Mouse (Mus musculus): ENCODE data around the gene Slc22a15.
A peak's percentile ranks its signal among the peaks of the same experiment; 100 is the strongest.

The Slc22a15 gene

DNA sequence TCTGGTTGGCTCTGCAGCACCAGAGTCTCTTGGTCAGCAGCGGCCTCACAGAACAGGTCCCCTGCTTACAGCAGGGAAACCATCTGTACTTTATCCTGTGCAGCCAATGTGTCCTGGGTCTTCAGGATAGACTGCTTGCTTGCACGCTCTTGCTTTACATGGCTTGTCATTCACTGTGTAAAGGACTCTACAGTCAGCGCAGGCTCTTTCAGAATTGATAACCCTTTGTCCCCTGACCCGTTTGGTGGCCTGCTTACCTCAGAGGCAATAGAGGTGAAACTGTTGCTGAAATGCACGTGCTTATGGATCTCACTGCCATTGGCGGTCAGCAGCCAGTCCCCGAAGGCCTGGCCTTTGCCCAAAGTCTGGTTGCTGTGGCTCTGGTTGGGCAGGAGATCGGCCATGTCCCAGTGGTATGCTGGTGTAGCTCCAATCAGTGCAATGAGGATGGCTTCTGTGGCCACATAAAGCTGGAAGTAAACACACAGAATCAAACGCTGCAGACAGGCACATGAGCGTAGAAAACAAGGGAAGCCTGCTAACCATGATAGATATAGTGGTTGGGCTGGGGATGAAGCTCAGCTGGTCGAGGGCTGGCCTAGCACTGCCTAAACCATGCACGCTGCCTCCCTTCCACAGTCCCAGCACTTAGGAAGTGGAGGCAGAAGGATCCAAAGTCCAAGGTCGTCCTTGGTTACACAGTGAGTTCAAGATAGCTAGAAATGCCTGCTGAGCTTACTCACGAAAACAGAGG is 9.0 kb downstream of the Slc22a15 start:
- no peak for DNase-seq

DNA sequence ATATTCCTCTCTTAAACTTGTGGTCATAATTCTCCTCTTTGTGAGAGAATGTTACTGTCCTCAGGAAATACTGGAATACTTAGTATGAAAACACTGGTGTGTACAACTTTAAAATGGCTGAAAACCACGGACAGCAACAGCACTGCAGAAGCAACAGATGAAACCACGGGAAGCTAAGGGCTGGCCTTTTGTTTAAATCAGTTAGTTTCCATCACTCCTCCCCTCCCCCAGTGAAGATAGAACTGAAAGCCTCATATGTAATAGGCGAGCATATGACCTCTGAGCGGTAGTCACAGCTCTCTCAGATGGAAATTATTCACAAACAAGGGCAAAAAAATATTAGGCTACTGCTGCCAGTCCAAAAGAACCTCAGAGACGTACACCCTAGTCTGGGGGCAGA is 10.0 kb downstream of the Slc22a15 start:
- no peak for DNase-seq

DNA sequence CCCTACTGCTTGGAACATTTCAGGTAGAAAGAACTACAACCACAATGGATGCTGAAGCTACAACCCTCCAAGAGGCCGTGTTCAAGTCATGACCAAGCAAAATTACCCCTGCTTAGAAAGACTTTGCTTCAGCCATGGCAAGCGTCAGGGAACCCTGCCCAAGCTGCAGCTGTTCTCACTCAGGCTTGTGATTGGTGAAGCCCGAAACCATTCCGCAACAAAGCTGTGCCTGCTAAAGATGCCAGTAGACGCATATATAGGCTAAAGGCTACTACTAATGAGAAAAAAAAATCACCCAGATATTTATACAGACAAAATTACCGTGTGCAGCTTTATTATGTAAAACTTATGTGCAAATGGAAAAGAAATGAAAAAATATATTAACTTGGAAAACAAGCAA is 12.2 kb downstream of the Slc22a15 start:
- DNase-seq: no peak

DNA sequence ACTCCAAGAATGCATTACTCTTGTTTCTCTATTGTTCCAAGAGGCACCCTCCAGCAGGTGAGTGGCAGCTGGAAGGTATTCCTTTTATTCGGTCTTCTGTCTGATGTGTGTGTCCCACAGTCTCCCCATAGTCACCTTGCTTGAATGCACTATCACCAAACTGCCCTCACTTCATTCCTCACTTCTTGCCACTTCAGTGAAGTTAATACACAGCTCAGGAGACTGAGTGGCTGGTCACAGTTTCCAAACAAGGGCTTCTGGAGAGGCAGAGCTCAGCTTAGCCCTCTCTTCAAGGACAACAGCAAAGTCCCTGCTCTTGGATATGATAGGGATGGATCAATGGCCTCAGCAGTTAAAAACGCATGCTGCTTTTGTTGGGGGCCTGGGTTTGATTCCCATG is 17.2 kb downstream of the Slc22a15 start:
- no peak for DNase-seq

DNA sequence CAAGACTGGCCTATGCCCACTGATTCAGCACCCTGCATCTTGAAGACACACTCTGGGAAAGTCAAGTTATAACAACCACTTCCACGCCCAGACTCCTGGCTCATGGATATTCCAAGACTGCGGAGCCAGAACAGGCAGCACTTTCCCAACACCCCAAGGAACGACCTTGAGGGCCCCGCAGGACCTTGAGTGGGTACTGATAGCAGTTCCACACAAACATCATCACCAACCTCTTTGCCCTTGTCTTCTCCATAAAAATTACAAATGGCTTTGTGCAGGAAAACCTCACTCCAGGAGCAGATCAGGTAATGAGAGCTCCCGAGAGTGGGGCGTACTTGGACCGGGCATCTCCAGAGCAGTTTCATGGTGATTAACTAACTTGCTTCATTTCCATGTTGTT is 19.5 kb downstream of the Slc22a15 start:
- DNase-seq: no peak

DNA sequence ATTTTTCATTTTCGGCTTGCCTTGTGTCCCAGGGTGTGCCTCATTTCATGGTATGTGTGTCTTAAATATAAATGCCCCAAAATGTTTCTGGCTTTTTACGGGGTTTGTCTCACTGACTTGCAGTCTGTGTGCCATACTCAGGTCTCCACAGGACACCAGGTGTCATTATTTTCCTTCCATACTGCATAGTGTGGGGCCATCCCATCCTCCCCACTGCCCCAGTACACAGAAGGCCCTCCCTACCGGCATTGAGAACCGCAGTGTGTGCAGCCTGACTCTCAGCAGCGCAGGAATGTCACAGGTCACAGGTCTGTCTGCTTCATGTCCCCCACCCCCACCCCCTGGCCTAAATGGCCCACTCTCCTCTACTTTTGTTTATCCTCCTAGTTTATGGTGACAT is 21.2 kb downstream of the Slc22a15 start:
- DNase-seq: no peak

DNA sequence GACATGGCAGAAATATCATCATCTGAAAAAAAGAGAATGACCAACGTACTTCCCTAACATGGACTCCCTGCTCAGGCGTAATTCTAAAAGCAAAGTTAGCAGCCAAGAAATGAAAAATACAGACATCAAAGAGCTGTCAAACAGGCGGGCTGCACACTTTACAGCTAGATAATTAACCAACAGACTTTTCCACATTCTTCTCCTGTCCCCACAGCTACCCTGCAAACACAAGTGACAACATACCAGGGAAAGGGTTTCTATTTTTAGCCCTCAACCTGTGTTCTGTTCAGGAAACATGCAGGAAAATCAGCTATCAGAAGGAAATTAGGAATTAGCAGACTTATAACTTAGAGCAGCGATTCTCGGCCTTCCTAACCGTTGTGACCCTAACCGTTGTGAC is 21.9 kb downstream of the Slc22a15 start:
- DNase-seq: no peak

DNA sequence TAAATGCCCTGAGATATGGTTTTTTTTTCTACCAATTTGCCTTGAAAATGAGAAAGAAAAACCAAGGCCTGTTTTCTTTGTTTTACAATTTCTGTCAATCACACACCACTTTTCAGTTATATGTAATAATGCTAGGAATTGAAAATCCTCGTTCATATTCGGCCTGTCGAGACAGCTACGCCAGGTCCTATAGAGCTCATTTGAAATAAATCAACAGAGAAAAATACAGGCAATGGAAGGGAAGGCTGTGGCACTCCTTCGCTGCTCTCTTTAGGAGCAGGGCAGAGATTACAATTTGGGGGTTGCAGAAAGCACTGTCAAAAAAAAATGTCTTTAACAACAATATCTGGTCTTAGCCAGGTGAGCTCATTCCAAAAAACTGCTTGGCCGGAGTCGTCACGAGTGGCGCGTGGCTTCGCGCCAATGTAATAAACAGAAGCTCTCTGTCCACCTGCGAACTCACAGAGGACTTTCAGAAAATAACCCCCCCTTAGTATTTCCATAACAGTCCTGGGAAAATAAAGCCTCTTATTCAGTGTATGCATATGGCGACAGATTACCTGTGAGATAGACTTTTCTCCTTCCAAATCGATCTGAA is 26.8 kb downstream of the Slc22a15 start:
- DNase-seq: no peak

DNA sequence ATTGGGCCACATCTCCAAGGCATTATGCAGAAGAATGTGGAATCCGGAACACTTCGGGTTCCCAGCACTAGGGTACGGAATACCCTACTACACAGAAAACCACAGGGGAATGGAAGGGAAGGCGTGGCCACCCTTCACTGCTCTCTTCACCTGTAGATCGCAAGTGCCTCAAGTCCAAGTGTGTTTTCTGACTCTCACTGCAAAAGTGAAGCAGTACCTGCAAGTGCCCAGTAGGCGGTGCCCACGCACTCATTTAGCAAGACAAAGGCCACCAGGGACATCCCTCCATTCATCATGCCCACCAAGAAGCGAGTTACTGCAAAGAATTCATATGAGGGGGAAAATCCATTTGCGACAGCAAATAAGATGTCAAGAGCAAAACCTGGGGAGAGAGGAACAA is 27.4 kb downstream of the Slc22a15 start:
- peak; percentile 27 to 49 for DNase-seq

DNA sequence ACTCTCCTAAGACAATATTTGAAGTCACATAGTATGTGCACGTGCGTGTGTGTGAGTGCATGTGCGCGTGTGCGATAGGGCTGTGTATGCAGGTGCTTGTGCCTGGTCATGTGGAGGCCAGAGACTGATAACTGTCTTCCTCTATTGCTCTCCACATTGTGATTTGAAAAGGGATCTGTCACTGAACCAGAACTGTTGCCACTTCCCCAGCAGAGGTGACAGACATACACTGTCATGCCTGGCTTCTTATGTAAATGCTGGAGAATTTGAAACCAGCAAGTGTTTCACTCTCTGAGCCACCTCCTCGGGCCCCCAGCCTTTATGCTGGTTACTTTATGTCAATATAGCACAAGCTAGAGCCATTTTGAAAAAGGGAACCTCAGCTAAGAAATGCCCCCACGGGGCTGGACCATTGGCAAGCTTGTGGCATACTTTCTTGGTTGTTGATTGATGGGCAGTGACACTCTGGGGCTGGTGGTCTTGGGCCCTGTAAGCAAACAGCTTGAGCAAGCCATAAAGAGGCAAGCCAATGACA is 28.8 kb downstream of the Slc22a15 start:
- no peak for DNase-seq

DNA sequence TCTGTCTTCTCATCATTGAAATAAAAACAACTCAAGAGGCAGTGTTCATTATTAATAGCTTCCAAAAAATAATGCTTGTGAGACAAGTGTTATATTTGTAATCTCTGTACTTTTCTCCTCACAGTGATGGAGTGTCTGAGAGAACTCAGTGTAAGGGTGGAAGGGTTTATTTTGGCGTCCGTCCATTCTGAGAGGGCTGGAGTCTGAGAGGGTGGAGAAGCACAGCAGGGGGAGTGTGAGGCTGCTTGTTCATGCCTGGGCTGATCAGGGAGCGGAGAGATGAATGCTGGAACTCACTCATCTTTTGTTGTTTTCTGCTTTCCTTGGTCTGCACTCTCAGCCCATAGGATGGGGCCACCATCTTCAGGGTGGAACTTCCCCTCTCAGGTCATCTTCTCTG is 38.7 kb downstream of the Slc22a15 start:
- DNase-seq: no peak

DNA sequence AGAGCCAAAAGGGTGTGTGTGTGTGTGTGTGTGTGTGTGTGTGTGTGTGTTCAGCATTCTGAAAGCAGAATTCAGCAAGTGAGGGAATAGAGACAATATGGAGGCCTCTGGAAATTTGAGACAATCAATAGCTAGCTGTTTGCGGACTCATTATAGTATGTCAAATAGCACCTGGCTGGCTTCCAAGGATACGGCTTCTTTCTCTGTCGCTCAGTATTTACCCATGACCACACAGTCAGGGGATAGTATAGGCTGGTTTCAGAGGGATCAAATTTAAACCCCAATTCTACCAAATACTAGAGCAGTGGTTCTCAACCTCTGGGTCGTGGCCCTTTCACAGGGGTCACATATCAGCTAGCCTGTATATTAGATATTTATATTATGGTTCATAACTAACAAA is 39.2 kb downstream of the Slc22a15 start:
- DNase-seq: no peak

DNA sequence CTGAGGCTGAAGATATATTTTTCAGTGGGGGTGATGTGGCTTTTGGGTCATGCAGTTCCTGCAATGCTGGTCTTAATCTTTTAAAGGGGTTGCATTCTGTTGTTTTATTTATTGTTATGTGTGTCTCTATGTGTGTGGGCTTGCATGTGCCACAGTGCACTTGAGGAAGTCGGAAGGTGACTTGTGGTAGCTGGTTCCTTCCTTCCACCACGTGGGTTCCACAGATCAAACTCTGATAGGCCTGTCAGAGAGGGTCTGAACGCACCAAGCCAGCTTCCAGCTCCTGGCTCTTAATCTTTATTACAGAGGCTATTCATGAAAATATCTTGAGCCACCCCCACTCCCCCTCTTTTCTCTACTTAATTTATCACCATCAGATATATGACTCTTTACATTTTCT is 40.4 kb downstream of the Slc22a15 start:
- no peak for DNase-seq

DNA sequence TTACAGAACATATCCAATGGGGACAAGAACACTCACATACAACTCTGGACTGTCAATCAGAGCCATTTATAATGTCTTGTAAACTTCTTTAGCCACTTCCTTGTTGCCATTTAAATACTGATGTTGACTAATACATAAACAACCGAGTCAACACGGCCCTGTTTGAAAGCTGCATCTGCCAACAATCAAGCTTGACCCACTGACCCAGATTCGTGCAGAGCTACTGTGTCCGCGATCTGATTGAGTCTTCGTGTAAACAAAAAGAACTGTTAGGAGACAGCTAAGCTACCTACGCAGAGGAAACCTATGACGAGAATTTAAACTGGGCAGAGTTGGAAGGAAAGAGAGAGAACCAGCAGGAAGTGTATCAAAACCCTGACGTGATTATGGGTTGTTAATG is 42.5 kb downstream of the Slc22a15 start:
- DNase-seq: no peak

DNA sequence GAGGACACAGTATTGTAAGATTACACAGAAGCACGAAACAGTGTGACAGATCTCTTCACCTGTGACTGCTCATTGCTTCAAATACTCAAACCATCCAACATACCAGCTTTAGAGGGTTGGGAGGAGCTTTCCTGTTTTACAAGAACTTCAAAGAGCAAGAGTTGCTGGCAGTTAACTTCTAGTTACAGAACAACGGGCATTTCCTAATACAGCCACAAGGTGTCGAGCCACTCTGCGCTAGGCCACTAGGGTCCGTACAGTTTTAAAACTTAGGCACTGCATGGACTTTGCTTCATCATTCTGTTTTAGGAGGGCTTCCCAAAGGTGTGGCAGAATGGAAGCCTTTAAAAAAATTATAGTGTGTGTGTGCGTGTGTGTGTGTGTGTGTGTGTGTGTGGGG is 43.4 kb downstream of the Slc22a15 start:
- no peak for DNase-seq

DNA sequence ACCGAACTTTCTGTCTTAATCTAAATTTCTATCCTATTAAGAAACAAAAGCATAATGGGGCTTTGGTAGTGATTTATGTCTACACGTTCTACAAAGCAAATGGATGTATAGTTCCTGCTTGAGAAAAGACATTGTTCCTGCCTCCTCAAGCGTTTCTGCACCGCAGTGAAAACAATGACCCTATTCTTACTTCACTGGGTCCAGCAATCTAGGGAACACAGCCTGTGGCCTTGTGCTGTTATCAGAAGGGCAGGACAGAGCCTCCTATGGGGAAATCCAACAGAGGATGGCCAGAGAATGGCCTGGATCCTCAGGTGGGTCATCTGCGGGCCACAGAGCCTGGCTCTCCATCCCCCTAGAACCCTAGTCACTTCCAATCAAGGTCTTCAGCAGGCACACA is 46.1 kb downstream of the Slc22a15 start:
- DNase-seq: no peak

DNA sequence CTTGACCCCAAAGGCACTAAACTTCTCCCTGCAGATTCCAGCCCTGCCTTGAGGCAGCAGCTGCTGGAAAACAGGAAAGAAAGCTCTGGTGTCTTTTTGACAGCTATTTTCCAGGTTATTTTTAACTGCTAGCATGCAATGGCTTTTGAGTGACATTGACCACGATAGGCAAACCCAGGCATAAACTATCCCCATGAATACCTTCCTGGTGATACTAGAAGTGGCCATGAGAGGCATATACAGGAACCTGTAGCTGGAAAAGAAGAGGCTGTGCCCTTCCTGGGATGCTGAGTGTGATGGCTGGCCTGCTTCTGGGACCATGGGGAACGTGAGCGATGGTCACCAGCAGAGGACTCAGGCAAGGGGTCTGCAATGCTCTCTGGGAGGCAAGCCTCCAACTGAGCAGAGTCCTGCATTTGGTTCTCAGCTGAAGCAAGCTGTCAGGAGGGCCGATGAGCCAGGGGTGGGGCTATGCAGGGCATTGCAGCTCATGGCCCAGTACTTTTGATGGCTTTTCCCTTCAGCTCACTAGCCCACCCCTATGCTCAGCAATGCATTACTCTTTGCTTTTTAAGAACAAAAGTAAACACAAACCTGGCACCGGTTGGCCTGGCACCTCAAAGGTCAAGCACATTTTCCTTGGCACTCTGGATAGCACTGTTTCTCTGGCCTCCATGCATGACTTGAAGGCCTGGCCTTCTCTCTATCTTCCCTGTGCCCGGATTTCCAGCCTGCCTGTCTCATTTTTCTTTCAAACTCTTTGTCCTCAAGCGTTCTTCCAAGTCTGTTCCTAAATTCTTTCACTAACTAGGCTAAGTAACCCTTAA is 47.6 kb downstream of the Slc22a15 start:
- DNase-seq: no peak

DNA sequence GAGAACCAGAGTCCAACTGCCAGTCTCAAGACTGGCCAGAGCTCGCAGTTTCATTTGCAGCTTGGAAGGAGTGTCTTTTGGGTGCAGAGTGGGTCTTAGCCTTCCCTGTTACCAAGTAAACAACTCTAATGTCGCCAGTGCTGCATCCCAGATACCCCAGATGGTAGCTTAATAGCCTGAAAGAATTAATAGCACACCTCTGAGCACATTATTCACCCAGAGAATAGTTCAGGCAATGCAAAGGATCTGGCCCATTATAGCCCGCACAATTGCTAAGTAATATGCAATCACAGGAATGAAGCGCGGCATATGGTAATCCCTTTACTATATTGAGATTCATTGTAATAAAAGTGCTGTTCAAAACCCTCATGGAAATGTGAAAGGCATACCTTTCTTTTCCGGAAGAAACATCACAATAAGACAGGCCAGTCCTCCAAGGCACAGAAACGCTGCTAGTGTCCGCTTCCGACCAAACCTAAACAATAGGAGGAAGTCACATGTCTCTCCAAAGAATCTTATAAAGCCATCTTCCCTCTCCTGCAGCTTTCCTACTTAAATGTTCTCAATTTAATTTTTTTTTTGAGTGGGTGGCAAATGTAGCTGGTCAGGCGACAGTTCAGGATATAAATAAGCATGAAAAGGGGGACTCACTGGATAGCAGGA is 48.9 kb downstream of the Slc22a15 start:
- no peak for DNase-seq

DNA sequence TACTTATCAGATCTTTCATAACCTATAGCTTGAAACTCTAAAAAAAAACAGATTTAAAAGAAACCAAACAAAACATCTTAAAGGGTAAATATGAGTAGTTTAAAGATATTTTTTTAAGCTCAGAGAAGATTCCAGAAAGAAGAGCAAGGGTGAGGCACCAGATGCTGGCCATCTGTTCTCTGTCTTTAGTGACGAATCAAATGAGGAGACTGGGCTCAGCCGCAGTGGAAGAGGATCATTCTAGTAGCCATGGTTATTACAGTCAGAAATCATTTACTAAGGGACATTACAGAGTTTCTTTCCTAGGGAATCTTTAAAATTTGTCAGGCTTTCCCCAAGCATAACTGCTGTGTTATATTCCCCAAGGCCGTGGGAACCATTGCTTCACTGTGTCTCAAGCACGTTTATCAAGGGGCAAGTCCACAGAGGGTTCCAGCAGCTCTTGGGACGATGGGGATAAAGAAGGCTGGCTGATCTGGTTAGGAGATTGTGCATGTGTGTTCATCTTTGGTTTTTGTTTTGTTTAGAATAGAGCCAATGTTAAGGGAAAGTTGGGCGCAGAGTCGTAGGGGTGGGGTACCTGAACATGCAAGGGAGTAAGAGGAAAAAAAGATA is 51.1 kb downstream of the Slc22a15 start:
- no peak for DNase-seq

DNA sequence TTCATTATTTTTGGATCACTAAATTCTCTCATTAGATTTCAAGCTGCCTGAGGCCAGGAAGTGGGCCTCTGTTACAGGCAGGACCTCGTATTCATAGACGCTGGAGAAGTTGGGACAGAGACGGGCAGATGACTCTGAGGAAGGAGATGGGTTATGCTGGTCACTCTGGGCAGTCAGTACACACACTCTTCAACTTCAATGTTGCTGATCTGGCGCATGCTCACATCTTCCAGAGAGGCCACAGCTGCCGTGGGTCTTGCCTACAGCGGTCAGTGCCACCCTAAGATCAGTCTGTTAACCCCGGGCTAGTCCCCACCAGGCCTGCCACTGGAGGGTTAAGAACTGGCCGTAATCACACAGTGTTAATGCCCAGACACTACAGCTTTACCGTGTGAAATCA is 52.3 kb downstream of the Slc22a15 start:
- no peak for DNase-seq

DNA sequence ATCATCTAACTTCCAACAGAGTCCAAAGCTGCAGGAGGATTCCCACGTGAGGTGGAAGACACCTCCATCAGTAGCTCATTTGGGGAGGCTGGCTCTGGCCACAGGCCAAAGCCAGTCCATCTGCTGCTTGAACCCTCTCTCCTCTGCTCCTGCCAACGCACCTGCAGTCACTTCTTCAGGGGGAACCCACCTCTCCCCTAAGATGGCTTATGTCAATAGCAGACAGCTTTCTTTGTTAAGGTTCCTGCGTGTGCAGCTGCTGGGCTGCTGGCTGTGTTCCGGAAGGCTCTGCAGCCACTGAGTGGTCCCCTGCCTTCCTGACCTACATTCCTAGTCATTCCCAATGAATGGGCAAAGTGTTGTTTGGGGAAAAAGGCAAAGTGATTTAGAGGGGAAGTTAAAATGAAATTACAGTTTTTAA is 57.2 kb downstream of the Slc22a15 start:
- no peak for DNase-seq

DNA sequence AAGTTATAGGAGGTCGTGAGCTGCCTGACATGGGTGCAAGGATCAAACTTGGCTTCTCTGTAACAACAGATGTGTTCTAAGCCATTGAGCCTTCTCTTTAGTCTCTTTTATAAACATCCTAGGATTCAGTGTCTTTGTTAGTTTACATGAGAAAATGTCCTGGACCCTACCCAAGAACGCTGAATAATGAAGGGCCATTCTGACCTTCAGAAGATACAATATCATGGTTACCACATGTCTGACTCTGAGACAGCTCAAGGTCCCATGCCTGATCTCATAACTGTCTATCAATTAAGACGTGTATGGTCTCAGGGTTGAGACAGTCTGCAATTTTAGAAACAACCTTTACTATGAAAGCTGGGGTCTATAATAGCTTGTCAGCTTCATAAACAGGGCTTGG is 62.4 kb downstream of the Slc22a15 start:
- no peak for DNase-seq

DNA sequence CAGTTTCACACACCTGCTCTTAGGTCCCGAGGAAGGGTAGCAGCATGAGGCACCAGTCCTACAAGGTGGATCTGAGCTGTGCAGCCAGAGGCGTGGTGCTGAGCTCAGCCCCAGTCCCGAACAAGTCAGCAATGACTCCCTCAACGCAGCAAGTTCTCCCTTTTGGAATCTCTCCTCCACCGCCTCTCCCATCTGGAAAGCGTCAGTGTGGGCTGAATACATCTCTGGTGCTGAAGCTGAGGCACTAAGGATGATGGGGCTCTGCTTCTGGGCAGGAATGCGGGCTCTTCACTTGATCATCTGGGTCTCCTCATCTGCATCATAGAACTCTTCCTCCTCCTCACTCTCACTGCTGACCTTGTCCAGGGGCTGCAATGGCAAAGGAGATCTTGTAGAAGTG is 64.1 kb downstream of the Slc22a15 start:
- no peak for DNase-seq
